Mouse (Mus musculus) 3T3-L1 (cell line): ENCODE data around the gene Bri3.
A peak's percentile ranks its signal among the peaks of the same experiment; 100 is the strongest.
"Not testable (repeated sequence)": the region's sequence is repeated elsewhere in the genome, so short reads cannot be mapped to it uniquely, and the experiment has no call there.

Source experiments
- DNase-seq: peaks from one replicate; pipeline ENCODE4 v3.0.0-alpha.2; 2015; ENCODE audit warnings: low read depth, low spot score

Bri3 gene

GRCm38 (mm10) chr5:144294908-144295307 is 50.7 kb downstream of the Bri3 start:
- no peak for DNase-seq

- no peak for DNase-seq
Observed at GRCm38 (mm10) chr5:144295357-144295756, 51.1 kb downstream of the Bri3 start.

- DNase-seq = no peak
Observed at GRCm38 (mm10) chr5:144296090-144296604, 51.9 kb downstream of the Bri3 start.

- DNase-seq = no peak
Observed at GRCm38 (mm10) chr5:144303071-144303470, 58.8 kb downstream of the Bri3 start.

GRCm38 (mm10) chr5:144308929-144309328 is 64.7 kb downstream of the Bri3 start:
- no peak for DNase-seq

GRCm38 (mm10) chr5:144312183-144312582 is 67.9 kb downstream of the Bri3 start:
- DNase-seq = no peak

GRCm38 (mm10) chr5:144313335-144313734 is 69.1 kb downstream of the Bri3 start:
- DNase-seq = no peak

GRCm38 (mm10) chr5:144314731-144315494 is 70.7 kb downstream of the Bri3 start:
- DNase-seq = no peak

GRCm38 (mm10) chr5:144316442-144316841 is 72.2 kb downstream of the Bri3 start:
- DNase-seq = no peak

GRCm38 (mm10) chr5:144317426-144317825 is 73.2 kb downstream of the Bri3 start:
- no peak for DNase-seq

- DNase-seq = peak; percentile 30
Observed at GRCm38 (mm10) chr5:144318286-144318685, 74.0 kb downstream of the Bri3 start.

GRCm38 (mm10) chr5:144321681-144322080 is 77.4 kb downstream of the Bri3 start:
- DNase-seq = peak; percentile 47

GRCm38 (mm10) chr5:144322717-144323116 is 78.5 kb downstream of the Bri3 start:
- DNase-seq = no peak

GRCm38 (mm10) chr5:144334010-144334409 is 89.8 kb downstream of the Bri3 start:
- DNase-seq = no peak

GRCm38 (mm10) chr5:144335357-144335756 is 91.1 kb downstream of the Bri3 start:
- not testable (repeated sequence) for DNase-seq

- no peak for DNase-seq
Observed at GRCm38 (mm10) chr5:144338787-144339186, 94.5 kb downstream of the Bri3 start.

GRCm38 (mm10) chr5:144341085-144341484 is 96.8 kb downstream of the Bri3 start:
- DNase-seq = no peak

- DNase-seq = no peak
Observed at GRCm38 (mm10) chr5:144344592-144344991, 100.4 kb downstream of the Bri3 start.

- DNase-seq = no peak
Observed at GRCm38 (mm10) chr5:144351185-144351584, 106.9 kb downstream of the Bri3 start.

GRCm38 (mm10) chr5:144352250-144353047 is 108.2 kb downstream of the Bri3 start:
- DNase-seq = peak; percentile 64

- DNase-seq = peak; percentile 38
Observed at GRCm38 (mm10) chr5:144356776-144357455, 112.7 kb downstream of the Bri3 start.

- no peak for DNase-seq
Observed at GRCm38 (mm10) chr5:144357551-144357880, 113.3 kb downstream of the Bri3 start.
